Mouse (Mus musculus) E14TG2a.4 (cell line): ENCODE measurements around the gene Limd2.
"Not testable (repeated sequence)": the region's sequence is repeated elsewhere in the genome, so short reads cannot be mapped to it uniquely, and the experiment has no call there.

Experiments used
- H3K27me3 ChIP-seq: 2 replicates; pipeline ENCODE4 v1.6.1; 2014; ENCODE audit warnings: low read length, control low read depth; ENCODE audit not compliant: insufficient read depth
- H3K36me3 ChIP-seq: 2 replicates; pipeline ENCODE4 v1.6.1; 2014; ENCODE audit warnings: low read length, control low read depth; ENCODE audit not compliant: insufficient read depth
- H3K4me1 ChIP-seq: replicated peaks from 2 replicates; pipeline ENCODE4 v1.6.1; 2014; ENCODE audit warnings: low read depth, low read length, control low read depth
- H3K4me3 ChIP-seq: replicated peaks from 2 replicates; pipeline ENCODE4 v1.5.1; 2014; ENCODE audit warnings: mild to moderate bottlenecking, low read length
- H3K9me3 ChIP-seq: 2 replicates; pipeline ENCODE4 v1.6.1; 2014; ENCODE audit warnings: low read length, control low read depth
- CTCF ChIP-seq: conservative IDR thresholded peaks from 2 replicates; pipeline ENCODE4 v1.5.1; 2014; ENCODE audit warnings: low read length
- NANOG ChIP-seq: IDR thresholded peaks from 2 replicates; pipeline ENCODE4 v1.6.1; 2014; ENCODE audit warnings: borderline replicate concordance, low read length, mixed read lengths
- POU5F1 ChIP-seq: IDR thresholded peaks from 2 replicates; pipeline ENCODE4 v1.6.1; 2014; ENCODE audit warnings: low read length, borderline replicate concordance

Gene Limd2

DNA sequence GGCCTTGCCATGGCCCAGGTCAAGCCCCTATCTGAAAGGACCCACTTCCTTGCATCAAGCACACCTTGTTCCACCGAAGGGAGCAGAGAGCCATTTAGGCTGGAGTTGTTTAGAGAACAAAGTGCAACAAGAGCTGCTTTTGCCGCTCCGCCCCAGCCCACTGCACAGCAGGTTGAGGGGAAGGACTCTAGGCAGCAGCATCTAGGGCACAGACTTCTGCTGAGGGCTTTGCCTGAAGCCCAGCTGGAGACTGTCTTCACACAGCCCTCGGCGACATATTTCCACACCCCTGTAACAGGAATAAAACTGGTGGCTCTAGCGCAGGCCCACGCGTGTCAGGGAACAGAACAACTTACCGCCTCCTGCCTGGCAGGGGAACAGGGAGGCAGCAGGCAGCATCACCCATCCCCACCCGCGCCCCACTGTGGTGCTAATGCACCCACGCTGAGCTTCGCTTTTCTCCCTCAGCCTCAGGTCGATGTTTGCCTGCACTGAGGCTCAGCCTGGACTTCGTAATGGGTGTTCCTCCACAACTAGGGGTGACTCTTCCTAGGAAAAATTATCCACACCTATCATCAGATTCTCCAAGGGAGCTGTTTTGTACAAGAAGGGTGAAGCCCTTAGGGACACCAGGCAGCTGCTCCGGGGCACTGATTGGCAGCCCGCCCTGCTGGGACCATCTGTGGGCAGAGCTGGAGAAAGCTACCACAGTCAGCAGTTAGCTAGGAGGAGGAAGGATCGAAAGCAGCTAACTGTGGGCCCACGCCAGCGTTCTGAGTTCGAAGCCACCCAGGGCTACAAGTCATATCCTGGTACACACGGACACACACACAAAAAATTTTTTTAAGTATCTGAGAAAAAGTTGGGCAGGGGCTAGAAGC, at the start of gene Limd2, which contains the start of gene Gm10840:
Limd2 (minus strand) TSS at position 20 of the 881 bp plus-strand sequence.
Gm10840 (plus strand) TSS at position 10 of the 881 bp plus-strand sequence.
- H3K36me3 ChIP-seq: peaks cover 54% of the 10 kb centered on the region
- no peak for TF ChIP-seq NANOG
- no peak for TF ChIP-seq POU5F1
- no peak for TF ChIP-seq CTCF
- no peaks in the 10 kb centered on the region for H3K9me3 ChIP-seq
- peaks cover 50% of the 10 kb centered on the region for H3K4me1 ChIP-seq
- H3K4me3 ChIP-seq: peak within 1 kb of the TSS; percentile 85
- H3K27me3 ChIP-seq: peaks cover 39% of the 10 kb centered on the region

DNA sequence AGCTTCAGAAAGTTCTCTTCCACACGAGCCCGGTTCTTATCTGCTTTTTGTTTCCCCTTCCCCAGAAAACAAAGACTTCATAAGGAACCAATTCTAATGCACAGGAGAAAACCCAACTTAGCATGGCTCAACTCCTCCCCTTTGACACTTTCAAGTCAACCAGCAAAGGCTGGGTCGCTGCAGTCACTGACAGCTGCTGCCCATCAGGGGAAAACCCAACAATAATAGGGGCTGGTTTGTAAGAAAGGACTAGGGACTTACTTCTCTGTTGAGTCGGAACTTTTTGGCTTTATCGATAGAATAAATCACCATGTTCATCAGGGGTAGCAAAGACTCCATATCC, 41.4 kb upstream of the Limd2 start, which contains the start of gene Strada:
Strada (minus strand) TSS at position 46 of the 343 bp plus-strand sequence.
- Histone ChIP-seq H3K36me3 (peaks cover 91% of the 10 kb centered on the region), H3K4me1 (no peaks in the 10 kb centered on the region; the same call in 1 of the 2 replicates), H3K4me3 (no peak within 1 kb of the TSS), H3K9me3 (no peaks in the 10 kb centered on the region), H3K27me3 (no peaks in the 10 kb centered on the region)
- TF ChIP-seq NANOG (no peak), CTCF (no peak), POU5F1 (no peak)

DNA sequence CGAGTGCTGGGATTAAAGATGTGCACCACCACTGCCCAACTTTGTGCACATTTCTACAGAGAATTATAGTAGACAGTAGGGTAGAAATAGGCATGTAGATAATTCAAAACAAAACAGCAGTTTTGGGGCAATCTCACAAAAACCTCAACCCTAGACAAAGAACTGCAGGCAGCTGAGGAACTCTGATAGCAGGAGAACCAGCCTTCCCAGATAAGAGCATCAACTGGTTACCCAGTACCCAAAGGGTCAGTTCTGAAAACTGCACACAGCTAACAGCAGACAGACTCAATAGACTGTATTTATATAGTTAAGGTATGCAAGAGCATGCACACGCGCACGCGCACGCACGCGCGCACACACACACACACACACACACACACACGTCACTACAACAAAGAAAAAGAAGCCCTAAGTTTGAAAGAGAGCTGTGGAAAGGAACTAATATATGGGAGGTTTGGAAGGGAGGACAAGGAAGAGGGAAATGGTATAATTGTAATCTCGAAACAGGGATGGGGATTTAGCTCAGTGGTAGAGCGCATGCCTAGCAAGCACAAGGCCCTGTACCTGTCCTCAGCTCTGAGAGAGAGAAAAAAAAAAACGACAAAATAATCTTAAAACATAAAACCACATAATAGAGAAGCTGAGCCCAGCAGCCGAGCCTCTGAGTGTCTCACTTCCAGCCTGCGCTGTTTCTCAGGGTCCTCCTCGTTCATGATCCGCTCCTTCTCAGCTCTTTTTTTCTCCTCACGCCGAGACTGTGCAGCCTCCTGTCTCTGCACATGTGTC, 40.9 kb upstream of the Limd2 start:
- no peaks in the 10 kb centered on the region for H3K27me3 ChIP-seq

DNA sequence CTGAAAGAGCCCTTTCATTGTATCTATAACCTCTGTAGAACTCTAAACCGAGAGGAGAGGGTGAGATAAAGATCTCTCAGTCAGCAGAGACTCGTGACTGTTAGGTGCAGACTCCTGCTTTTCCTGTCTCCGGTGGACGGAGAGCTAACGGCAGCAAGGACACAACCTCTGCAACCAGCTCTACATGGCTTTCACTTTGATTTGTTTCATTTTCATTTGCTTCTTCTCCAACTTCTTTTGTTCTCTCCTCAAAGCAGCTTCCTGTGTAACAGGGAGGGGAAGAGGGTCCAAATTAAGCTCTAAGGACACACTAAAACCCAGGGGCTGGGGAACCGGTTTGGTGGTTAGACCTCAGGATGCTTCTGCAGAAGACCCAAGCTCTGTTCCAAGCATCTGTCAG, 40.1 kb upstream of the Limd2 start:
- no peak for TF ChIP-seq NANOG
- TF ChIP-seq CTCF: no peak
- no peak for TF ChIP-seq POU5F1
- Histone ChIP-seq H3K4me1 (no peaks in the 10 kb centered on the region; the same call in 1 of the 2 replicates), H3K36me3 (peaks cover 86% of the 10 kb centered on the region), H3K27me3 (no peaks in the 10 kb centered on the region), H3K4me3 (no peak overlapping the region), H3K9me3 (no peaks in the 10 kb centered on the region)

More for the DNA sequence above, 40.9 kb upstream of the Limd2 start:
- H3K4me3 ChIP-seq: no peak overlapping the region
- peaks cover 90% of the 10 kb centered on the region for H3K36me3 ChIP-seq
- no peaks in the 10 kb centered on the region; the same call in 1 of the 2 replicates for H3K4me1 ChIP-seq
- TF ChIP-seq POU5F1 (no peak), CTCF (no peak), NANOG (no peak)
- H3K9me3 ChIP-seq: no peaks in the 10 kb centered on the region

DNA sequence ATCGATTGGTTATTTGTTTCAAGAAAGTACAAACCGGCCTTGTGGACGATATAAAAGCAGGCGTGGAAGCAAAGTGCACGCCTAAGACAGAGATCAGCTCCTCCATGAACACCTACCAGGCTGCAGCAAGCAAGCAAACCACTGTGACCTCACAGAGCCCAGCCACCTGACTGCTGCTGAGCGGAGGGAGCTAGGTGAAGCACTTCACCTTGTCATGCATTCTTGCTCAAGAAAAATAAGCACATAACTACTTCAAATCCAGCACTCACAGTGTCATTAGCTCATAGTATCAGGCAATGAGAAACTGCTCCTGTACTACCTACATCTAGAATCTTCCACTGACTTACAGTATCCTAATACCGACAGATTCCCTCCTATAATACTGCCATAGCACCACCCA, 39.3 kb upstream of the Limd2 start:
- peaks cover 79% of the 10 kb centered on the region for H3K36me3 ChIP-seq
- H3K4me1 ChIP-seq, H3K9me3 ChIP-seq, H3K27me3 ChIP-seq, H3K4me3 ChIP-seq: not testable (repeated sequence)

DNA sequence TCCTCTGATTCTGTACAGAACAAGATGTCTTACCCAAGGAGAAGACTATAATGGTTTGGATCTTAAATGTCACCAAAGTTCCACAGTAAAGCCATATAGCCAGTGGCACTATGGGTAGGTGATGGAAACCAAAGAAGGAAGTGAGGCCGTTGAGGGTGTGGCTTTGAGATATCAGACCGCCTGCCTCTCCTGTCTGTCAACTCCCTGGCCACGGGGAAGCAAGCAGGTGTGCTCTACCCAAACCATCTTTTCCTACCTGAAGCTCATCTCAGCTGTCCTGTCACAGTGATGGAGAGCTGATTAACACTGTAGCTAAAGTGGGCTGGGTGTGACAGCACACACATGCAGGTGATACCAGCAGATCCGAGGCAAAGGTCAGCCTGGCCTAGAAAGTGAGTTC, 37.6 kb upstream of the Limd2 start:
- Histone ChIP-seq H3K4me1 (peaks cover 18% of the 10 kb centered on the region; the same call in 1 of the 2 replicates), H3K27me3 (no peaks in the 10 kb centered on the region), H3K9me3 (no peaks in the 10 kb centered on the region), H3K4me3 (no peak overlapping the region), H3K36me3 (peaks cover 62% of the 10 kb centered on the region)
- no peak for TF ChIP-seq POU5F1
- TF ChIP-seq CTCF: no peak
- no peak for TF ChIP-seq NANOG

DNA sequence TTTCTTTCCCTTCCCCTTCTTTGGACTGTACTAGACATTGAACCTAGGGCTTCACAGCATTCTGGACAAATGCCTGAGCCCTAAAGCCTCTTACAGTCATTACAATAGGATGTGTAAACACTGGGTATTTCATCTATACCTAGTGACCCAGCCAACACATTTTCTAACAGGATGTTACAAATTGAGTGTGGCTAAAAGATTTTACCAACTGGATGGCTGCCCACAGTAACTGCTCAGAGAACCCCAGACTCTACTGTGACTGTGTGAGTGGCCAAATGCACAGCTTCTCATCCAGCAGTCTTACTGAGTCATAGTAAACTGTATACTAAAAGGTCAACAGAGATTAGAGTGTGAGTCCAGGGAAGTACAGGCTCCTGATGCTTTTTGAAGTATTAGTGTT, 34.7 kb upstream of the Limd2 start:
- Histone ChIP-seq H3K9me3 (no peaks in the 10 kb centered on the region), H3K27me3 (no peaks in the 10 kb centered on the region), H3K36me3 (peaks cover 37% of the 10 kb centered on the region), H3K4me1 (peaks cover 28% of the 10 kb centered on the region), H3K4me3 (no peak overlapping the region)
- TF ChIP-seq CTCF (no peak), NANOG (no peak), POU5F1 (no peak)

DNA sequence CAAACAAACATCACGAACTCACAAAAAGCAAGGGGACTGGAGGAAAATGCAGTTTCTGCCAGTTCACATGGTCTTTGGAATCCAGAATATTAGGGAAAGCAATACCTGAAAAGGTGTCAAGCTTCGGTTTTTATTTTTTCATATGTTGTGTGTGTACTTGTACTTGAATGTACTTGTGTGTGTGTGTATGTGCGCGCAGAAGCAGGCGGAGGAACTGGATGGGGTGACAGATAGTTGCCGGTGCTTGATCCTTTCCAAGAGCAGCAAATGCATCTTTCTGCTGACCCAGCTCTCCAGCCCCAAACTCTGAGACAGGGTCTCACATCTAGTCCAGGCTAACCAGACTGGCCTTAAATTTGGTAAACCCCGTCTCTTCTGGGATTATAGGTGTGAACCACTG, 34.2 kb upstream of the Limd2 start:
- peaks cover 28% of the 10 kb centered on the region for H3K4me1 ChIP-seq
- no peaks in the 10 kb centered on the region for H3K27me3 ChIP-seq
- H3K36me3 ChIP-seq: peaks cover 37% of the 10 kb centered on the region
- H3K9me3 ChIP-seq: no peaks in the 10 kb centered on the region
- TF ChIP-seq POU5F1 (no peak), NANOG (no peak), CTCF (no peak)
- H3K4me3 ChIP-seq: no peak overlapping the region

DNA sequence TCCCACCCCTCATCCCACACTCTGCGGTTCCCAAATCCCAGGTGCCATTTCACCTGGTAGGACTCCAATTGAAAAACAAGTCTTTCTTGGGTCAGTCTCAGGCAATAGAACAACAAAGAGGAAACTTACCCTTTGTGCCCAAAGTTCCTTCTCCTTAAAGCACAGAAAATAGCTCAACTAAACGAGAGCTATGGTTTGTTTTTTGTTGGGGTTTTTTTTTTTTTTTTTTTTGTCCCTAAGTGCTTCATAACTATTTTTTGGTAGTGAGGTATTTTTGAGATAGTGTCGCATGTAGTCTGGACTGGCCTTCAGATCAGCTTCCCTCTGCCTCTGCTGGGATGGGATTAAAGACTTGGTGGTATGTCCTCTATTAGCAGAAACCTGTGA, 33.5 kb upstream of the Limd2 start:
- Histone ChIP-seq H3K4me3 (peak overlapping the region; percentile 96), H3K4me1 (peaks cover 28% of the 10 kb centered on the region), H3K27me3 (no peaks in the 10 kb centered on the region), H3K36me3 (peaks cover 32% of the 10 kb centered on the region), H3K9me3 (no peaks in the 10 kb centered on the region)
- TF ChIP-seq CTCF: no peak
- no peak for TF ChIP-seq POU5F1
- no peak for TF ChIP-seq NANOG
